Mouse (Mus musculus) lung, adult 18-20 months (tissue): ENCODE data around the gene Med27.

Experiments used
- DNase-seq, 2 experiments: peaks; one replicate each; pipeline ENCODE4 v3.0.0; 2022; ENCODE audit warnings: mixed read lengths in 2 of 2

Med27 gene

GRCm38 (mm10) chr2:29571921-29572700 is 225.5 kb downstream of the Med27 start:
- DNase-seq = no peak

DNA sequence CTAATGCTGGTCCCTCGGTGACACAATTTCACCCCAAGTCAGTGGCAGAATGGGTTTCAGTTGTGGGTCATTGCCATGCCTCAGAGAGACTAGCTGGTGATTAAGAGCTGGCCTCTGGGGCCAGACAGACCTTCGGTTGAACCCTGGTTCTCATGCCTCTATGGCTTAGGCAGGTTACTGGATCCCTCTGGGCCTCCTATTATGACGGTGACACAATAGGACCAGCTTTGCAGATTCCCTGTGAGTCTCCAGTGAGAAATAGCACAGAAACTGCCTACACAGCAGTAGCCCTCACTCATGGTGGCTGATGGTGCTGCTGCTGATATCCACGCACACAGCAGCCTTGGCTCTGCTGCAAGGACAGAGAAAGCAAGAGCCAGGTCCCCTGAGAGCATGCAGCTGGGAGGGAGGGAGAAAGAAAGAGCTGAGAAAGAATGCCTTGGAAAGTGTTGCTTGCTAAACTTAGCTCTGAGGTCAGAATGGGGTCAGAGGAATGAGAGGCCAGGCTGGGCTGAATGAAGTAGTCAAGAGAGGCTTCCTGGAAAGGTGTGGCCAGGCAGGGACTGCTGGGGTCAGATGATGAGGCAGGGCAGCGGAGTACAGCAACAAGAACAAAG is 226.3 kb downstream of the Med27 start:
- no peak for DNase-seq

DNA sequence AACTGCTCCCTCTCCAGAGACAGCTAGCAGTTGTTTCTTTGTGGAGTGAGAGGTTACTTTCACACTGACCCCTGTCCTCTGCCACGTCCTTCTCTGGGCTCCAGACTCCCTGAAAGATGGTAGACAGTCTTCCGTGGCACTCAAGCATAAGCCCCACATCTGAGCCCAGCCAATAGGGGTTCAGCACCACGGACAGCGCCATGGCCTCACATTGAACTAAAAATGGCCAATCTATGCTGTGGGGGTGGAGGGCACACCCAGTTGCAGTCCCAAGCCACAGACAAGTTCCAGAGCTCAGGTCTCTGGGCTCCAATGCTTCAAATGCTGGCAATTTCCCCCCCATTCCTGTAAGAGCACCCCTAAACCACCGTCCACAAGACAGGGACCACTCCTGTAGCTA is 227.0 kb downstream of the Med27 start:
- peak in 1 of 2 experiments; percentile 6 for DNase-seq

DNA sequence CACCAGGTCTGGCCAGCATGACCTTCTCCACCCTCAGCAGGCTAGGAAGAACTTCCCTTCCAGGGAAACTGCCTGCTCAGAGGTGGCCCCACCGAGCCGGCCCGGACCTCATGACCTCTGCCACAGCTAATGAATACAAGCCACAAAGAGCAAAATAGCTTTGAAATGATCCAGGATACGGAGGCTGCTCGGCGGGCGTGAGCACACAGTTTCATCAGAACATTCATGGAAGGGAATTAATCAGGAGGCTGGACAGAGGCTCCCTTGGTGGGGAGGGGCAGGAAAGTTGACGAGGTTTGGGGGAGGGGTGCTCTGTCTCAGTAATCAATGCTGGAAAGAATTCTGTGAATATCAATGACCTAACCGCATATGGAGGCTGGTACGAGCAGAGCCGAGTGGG is 227.6 kb downstream of the Med27 start:
- no peak for DNase-seq
